Mouse (Mus musculus): ENCODE measurements around the gene Pik3cb.

The Pik3cb gene

GRCm38 (mm10) chr9:99146855-99147735, 6.7 kb upstream of the Pik3cb start:
- DNase-seq (ENCODE audit: low read depth) = no peak

DNA sequence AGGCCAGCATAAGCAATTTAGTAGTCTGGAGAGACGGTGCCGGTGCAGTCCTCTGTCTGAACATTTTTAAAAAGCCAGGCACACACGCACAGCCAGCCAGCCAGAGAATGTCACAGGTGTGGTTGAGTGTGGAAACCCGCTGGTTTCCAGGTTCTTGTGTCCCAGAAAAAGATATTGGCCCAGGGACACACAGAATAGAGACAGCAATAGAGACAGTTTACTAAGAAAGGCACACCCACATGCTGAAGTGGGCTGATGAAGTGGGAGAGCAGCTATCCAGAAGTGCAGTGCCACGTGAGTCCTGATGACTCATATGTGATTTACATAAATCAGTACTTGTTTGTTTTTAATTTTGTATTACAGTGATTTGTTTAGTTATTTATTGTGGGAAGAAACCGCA, 5.3 kb upstream of the Pik3cb start:
- no peak for DNase-seq (ENCODE audit: low read depth)

GRCm38 (mm10) chr9:99144416-99144989, 4.1 kb upstream of the Pik3cb start:
- no peak for DNase-seq (ENCODE audit: low read depth)

- peak; percentile 64 for DNase-seq (ENCODE audit: low read depth)
Observed at GRCm38 (mm10) chr9:99141618-99142017, 1.2 kb upstream of the Pik3cb start.

DNA sequence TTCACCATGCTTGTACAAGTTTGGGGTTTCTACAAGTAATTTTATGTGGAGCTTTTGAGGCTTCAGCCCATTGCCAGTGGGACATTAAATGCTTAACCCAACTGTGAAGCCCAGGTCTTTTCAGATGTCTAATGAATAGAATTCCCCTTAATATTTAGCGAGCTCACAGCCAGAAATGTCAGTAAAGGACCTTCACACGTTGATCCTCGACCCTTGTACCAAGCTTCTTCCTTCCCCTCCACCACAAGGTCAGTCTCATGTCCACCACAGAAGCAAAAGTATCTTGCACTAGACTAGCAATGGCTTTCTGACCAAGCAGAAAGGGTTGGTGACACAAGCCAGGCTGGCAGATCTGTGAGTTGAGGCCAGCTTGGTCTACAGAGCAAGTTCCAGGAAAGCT, 750 bp upstream of the Pik3cb start:
- no peak for DNase-seq (ENCODE audit: low read depth)

GRCm38 (mm10) chr9:99139194-99140023, 1.0 kb downstream of the Pik3cb start:
- DNase-seq (ENCODE audit: low read depth) = peak; percentile 73

DNA sequence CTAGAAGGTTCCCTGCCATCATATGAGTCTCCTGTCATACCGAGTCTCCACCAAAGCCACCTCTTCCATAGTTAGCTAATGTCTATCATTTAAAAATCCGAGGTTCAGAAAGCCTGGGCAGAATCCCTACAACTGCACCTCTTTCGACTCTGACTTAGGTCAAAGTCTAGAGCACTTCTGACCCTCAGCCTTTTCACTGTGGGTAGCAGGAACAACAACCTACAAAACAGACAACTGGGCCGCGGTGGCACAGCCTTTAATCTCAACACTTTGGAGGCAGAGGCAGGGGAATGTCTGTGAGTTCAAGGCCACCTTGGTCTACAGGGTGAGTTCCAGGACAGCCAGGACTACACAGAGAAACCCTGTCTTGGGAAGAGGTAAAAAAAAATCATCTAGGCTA, 3.1 kb downstream of the Pik3cb start:
- no peak for DNase-seq (ENCODE audit: low read depth)

DNA sequence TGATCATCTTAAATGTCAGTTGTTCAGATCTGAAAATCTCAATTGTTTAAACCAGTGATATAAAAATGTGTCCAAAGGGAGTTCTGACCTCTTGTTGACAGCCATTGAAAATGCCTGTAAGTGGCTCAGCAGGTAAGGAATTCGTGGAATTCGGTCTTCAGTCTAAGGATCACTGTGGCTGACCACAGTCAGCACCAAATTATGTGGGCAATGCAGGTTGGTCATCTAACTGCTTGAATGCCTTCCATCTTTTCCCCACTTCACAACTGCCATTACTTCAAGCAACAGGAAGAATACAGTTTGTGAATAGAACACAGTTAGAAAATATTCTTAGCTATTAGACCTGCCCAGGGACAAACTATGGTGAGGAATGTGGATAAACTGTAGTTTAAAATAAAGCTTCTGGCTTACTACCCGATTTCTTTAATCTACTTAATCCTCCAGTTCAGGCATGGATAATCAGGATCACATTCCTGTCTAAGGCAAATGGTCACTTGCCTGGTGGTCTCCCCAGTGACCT, 8.4 kb downstream of the Pik3cb start:
- DNase-seq (ENCODE audit: low read depth) = no peak

- DNase-seq (ENCODE audit: low read depth) = no peak
Observed at GRCm38 (mm10) chr9:99131119-99131518, 9.3 kb downstream of the Pik3cb start.

- no peak for DNase-seq (ENCODE audit: low read depth)
Observed at GRCm38 (mm10) chr9:99127578-99127977, 12.8 kb downstream of the Pik3cb start.

GRCm38 (mm10) chr9:99122749-99123148, 17.7 kb downstream of the Pik3cb start:
- no peak for DNase-seq (ENCODE audit: low read depth)

GRCm38 (mm10) chr9:99112409-99112808, 28.0 kb downstream of the Pik3cb start:
- DNase-seq (ENCODE audit: low read depth) = no peak

- DNase-seq (ENCODE audit: low read depth) = no peak
Observed at GRCm38 (mm10) chr9:99111085-99111484, 29.3 kb downstream of the Pik3cb start.

- no peak for DNase-seq (ENCODE audit: low read depth)
Observed at GRCm38 (mm10) chr9:99110213-99110612, 30.2 kb downstream of the Pik3cb start.

DNA sequence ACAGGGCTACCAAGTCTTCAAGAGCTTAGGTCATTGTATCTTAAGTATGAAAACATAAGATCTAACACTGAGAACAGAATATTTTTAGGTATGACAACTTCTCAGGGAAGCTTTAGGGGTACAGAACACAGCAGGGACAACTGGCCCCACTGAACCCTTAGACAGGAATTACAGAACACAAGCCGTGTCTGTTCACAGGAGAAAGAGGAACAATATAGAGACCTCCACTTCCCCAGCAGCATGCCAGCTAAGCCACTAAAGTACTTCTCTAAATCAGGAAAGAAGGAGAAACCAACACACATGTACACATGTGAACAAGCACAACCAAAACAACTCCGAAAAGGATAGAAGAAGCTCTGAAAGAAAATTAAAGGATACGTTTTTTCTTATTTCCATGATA, 30.8 kb downstream of the Pik3cb start:
- DNase-seq (ENCODE audit: low read depth) = no peak

DNA sequence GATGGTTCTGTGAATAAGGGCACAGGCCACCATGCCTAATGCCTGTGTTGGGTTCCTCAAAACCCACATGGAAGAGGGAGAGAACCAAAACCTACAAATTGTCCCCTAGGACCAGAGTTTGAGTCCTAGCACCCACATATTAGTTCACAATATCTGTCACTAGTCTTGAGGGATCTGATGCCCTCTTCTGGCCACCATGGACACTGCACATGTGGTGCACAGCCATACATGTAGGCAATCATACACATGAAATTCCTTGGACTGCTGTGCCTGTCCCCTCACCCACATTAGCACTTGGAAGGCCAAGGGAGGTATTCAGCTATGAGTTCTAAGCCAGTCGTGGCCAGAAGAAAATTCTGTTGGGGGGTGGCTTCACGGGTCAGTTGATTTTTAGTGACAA, 36.0 kb downstream of the Pik3cb start:
- no peak for DNase-seq (ENCODE audit: low read depth)

- no peak for DNase-seq (ENCODE audit: low read depth)
Observed at GRCm38 (mm10) chr9:99103865-99104264, 36.6 kb downstream of the Pik3cb start.

DNA sequence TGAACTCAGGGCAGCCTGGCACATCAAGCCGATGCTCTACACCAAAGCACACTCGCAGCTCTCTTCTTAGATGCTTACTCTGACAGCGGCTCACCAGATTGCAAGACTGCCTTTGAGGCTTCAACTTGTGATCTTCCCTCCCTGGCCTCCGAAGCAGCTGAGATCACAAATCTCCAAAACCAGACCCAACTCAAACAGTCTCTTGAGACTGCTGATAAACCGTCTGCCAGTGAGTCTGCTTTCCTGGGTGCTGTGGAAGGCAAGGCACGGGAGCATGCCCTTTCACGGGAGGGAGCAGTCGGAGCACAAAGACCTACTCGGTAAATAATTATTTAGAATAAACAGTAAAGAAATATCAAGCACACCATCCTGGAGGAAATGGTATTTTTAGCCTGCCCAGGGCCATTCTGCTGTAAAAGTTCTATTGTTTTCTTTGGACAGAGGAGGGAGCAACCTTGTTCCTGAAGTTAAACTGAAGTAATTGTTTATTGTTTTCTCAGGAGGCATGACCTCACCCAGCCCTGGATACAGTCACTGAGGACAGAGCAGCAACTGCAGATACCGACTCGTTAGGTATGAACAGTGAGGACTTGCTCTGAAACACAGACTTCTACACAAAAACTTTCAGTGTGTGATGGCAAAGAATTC, 41.8 kb downstream of the Pik3cb start:
- DNase-seq (ENCODE audit: low read depth) = peak; percentile 59

GRCm38 (mm10) chr9:99097668-99098067, 42.8 kb downstream of the Pik3cb start:
- no peak for DNase-seq (ENCODE audit: low read depth)

DNA sequence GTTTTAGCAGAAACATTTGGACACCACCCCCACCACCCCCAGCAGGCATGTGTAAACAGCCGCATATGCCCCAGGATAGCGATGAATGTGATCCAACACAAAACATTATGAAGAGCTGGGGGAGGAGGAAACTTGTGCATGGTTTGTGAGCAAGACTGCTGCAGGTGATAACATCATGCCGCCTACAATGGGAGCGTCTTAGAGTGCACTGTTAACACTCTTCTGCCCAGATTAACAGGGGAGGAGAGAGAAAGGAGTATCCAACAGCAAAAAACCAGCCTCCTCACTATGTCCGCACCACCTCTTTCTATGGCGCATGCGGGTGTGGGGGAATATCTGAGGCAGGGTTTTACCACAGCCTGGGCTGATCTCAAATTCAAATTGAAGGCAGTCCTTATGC, 45.2 kb downstream of the Pik3cb start:
- no peak for DNase-seq (ENCODE audit: low read depth)

DNA sequence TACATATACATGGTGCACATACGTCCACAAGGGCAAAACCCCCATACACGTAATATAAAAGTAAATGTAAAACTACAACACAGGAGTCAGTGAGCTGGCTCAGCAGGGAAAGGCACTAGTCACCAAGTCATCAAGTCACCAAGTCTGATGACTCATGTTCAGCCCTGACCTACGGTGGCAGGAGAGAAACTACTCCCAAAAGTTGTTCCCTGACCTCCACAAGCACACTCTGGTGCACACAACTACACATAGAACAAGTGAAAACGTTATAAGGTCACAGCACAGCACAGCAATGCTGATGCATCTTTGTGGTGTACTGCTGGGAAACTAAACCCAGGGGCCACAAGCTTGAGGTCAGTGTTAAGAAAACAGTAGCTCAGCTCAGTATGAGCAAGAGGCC, 49.9 kb downstream of the Pik3cb start:
- DNase-seq (ENCODE audit: low read depth) = no peak

DNA sequence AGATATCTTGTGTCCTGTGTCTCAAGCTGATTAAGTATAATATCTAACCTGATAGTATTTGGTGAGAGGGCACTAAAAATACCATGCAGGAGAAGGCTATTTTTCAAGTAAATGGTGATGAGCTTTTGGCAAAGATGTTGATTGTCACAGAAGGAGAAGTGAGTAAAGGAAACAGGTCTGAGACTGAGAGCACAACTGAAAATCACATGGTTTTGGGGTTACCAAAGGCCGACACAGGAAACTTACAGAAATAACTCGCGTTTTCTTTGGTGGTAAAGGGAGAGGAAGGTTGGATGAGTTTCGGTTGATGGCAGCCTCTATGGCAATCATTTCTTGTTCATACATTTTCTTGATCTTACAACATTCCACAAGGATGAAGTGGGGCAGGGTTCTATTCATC, 50.5 kb downstream of the Pik3cb start:
- DNase-seq (ENCODE audit: low read depth) = no peak

All from c-Kit-positive CD71-positive TER-119-negative erythroid progenitor cells, embryonic 14.5 days (primary cell).